Mouse (Mus musculus): ENCODE measurements at regions not wholly inside any gene's neighbourhood (a gene's known extent, or its start where the extent isn't known, plus 50 kb on each side); places are given as distances from the start of the nearest gene placed in this dataset.

DNA sequence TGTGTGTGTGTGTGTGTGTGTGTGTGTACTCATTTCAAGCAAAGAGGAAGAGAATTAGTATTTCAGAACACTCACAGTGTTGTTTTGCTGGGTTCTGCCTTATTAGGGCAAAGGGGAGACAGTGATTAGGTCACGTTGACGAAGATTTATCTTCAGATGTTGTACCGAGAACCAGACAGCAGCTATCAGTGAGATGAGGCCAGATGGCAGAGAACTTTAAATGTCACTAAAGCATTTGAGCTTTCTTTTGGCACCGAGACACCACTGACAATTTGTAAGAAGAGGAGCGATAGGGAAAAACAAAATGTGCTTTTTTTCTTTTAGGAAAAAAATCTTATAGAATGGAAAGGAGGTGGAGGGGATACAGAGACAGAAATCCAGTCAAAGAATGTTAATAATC lies 610.9 kb upstream of the Adgrl2 start:
- ATAC-seq (replicated peaks), result no peak
- Histone ChIP-seq H3K4me3 (no peak overlapping the region), H3K4me1 (no peaks in the 10 kb centered on the region), H3K9me3 (no peaks in the 10 kb centered on the region), H3K9ac (replicated peaks) (no peak overlapping the region), H3K36me3 (no peaks in the 10 kb centered on the region), H3K4me2 (replicated peaks) (no peak overlapping the region), H3K27ac (replicated peaks) (no peak overlapping the region), H3K27me3 (no peaks in the 10 kb centered on the region)
- 56% methylated on average over 5 of the region's 5 CpGs for WGBS

GRCm38 (mm10) chr3:149594470-149594869 lies 604.1 kb upstream of the Adgrl2 start:
- H3K9ac ChIP-seq (replicated peaks), result no peak overlapping the region
- no peaks in the 10 kb centered on the region for H3K4me1 ChIP-seq
- no peak for ATAC-seq (replicated peaks)
- no peak overlapping the region for H3K4me3 ChIP-seq
- H3K4me2 ChIP-seq (replicated peaks), result no peak overlapping the region
- H3K27me3 ChIP-seq, result no peaks in the 10 kb centered on the region
- WGBS, result 74% methylated on average over 4 of the region's 4 CpGs
- H3K27ac ChIP-seq (replicated peaks), result no peak overlapping the region
- H3K9me3 ChIP-seq, result no peaks in the 10 kb centered on the region
- no peaks in the 10 kb centered on the region for H3K36me3 ChIP-seq

- H3K4me3 ChIP-seq, result no peak overlapping the region
- no peak for ATAC-seq (replicated peaks)
- H3K9ac ChIP-seq (replicated peaks), result no peak overlapping the region
- 29% methylated on average over 2 of the region's 2 CpGs for WGBS
- no peaks in the 10 kb centered on the region for H3K4me1 ChIP-seq
- H3K4me2 ChIP-seq (replicated peaks), result no peak overlapping the region
- H3K9me3 ChIP-seq, result no peaks in the 10 kb centered on the region
- H3K36me3 ChIP-seq, result no peaks in the 10 kb centered on the region
- no peak overlapping the region for H3K27ac ChIP-seq (replicated peaks)
- H3K27me3 ChIP-seq, result no peaks in the 10 kb centered on the region
These were observed 595.4 kb upstream of the Adgrl2 start for GRCm38 (mm10) chr3:149585769-149586168.

DNA sequence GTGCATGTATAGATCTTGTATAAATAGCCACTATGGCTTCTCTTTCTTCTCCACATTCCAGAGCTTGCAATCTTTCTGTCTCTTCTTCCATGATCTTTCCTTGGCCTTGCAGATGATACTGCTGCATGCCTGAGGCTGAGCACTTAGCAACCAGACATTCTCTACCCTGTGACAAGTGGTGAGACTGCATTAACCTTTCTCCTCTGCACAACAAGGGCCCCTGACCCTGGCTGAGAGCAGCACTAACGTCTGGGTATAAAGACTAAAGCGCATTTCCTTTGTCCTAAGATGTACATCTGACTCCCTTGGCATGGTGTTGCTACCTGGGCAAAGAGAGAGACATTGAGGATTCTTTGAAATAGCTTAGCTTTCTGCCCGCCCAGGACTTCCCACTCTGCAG lies 590.8 kb upstream of the Adgrl2 start:
- Histone ChIP-seq H3K27ac (replicated peaks) (no peak overlapping the region), H3K9me3 (no peaks in the 10 kb centered on the region), H3K9ac (replicated peaks) (no peak overlapping the region), H3K4me1 (0 out of 2 replicates have a peak, but pooled peaks cover 4% of the 10 kb centered on the region), H3K4me2 (replicated peaks) (no peak overlapping the region), H3K36me3 (no peaks in the 10 kb centered on the region), H3K4me3 (no peak overlapping the region), H3K27me3 (no peaks in the 10 kb centered on the region)
- no peak for ATAC-seq (replicated peaks)
- 52% methylated on average over 3 of the region's 3 CpGs for WGBS

- no peaks in the 10 kb centered on the region for H3K9me3 ChIP-seq
- H3K9ac ChIP-seq (replicated peaks), result no peak overlapping the region
- H3K27me3 ChIP-seq, result no peaks in the 10 kb centered on the region
- no peak overlapping the region for H3K4me2 ChIP-seq (replicated peaks)
- no peak overlapping the region for H3K27ac ChIP-seq (replicated peaks)
- H3K36me3 ChIP-seq, result no peaks in the 10 kb centered on the region
- 0 out of 2 replicates have a peak, but pooled peaks cover 4% of the 10 kb centered on the region for H3K4me1 ChIP-seq
- no peak for ATAC-seq (replicated peaks)
- no peak overlapping the region for H3K4me3 ChIP-seq
- WGBS, result 85% methylated on average over 3 of the region's 3 CpGs
These were observed 585.3 kb upstream of the Adgrl2 start for GRCm38 (mm10) chr3:149575678-149576077.

GRCm38 (mm10) chr3:149566853-149567252 lies 576.5 kb upstream of the Adgrl2 start:
- ATAC-seq (replicated peaks), result no peak
- no peaks in the 10 kb centered on the region for H3K9me3 ChIP-seq

DNA sequence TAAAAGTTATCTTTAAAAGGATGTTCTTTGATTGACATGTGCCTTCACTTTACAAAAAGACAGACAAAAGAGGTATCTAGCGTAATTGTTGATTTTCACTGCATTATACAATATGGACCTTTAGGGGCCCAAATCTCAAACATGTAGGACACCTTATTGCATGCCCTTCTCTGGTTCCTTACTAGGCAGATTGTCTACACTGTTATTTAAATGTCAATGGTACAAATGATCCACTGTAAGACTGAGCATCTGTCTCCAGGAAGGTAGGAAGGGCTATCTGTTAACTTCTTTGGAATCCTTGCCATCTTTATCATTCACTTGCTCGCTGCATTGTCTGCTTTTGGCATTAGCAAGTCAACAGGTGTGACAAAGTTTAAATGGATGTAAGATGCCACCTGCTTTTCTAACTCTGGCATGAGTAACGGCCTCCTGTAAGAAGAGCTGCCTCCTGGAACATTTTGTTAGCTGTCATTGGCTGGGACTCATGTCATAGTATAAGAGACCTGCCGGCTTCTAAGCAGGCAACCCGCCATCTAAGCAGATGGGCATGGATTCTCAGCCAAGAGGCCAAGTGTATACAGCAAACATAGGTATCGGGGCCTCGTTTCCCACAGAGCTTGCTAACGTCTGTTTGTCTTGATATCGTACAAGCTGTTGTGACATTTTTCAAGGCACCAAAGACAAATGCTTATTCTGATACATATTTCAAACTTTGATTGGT lies 560.0 kb upstream of the Adgrl2 start:
- Histone ChIP-seq H3K9me3 (no peaks in the 10 kb centered on the region), H3K27ac (replicated peaks) (no peak overlapping the region), H3K9ac (replicated peaks) (no peak overlapping the region), H3K36me3 (no peaks in the 10 kb centered on the region), H3K4me2 (replicated peaks) (no peak overlapping the region), H3K4me1 (0 out of 2 replicates have a peak, but pooled peaks cover 2% of the 10 kb centered on the region), H3K27me3 (no peaks in the 10 kb centered on the region), H3K4me3 (no peak overlapping the region)
- WGBS, result 58% methylated on average over 9 of the region's 9 CpGs
- peak; percentile 95 for ATAC-seq (replicated peaks)

More at GRCm38 (mm10) chr3:149566853-149567252, 576.5 kb upstream of the Adgrl2 start:
- no peaks in the 10 kb centered on the region for H3K27me3 ChIP-seq
- no peak overlapping the region for H3K4me2 ChIP-seq (replicated peaks)
- no peaks in the 10 kb centered on the region for H3K36me3 ChIP-seq
- 88% methylated on average over 6 of the region's 6 CpGs for WGBS
- H3K4me1 ChIP-seq, result no peaks in the 10 kb centered on the region
- no peak overlapping the region for H3K4me3 ChIP-seq
- H3K27ac ChIP-seq (replicated peaks), result no peak overlapping the region
- no peak overlapping the region for H3K9ac ChIP-seq (replicated peaks)

GRCm38 (mm10) chr3:149547045-149547444 lies 556.7 kb upstream of the Adgrl2 start:
- 74% methylated on average over 6 of the region's 6 CpGs for WGBS
- no peak overlapping the region for H3K4me2 ChIP-seq (replicated peaks)
- 0 out of 2 replicates have a peak, but pooled peaks cover 2% of the 10 kb centered on the region for H3K4me1 ChIP-seq

DNA sequence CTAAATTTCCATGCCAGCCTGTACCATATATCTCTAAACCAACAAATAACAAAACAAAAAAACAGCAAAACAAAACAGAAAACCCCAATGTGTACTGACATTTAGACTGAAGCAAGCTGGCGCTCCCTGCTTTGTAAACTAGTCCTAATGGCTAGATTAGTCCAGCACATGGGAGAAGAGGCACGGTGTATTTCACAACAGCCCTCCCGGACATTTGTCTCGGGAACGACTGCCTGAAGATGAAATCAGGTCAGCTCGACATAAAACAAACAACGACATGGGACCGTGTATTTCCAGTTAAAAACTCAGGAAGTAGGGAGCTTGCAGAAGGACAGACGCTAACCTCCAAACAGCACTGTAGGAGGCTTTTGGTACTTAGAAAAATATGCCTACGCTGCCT lies 555.9 kb upstream of the Adgrl2 start:
- no peak for ATAC-seq (replicated peaks)
- no peak overlapping the region for H3K4me3 ChIP-seq
- 0 out of 2 replicates have a peak, but pooled peaks cover 2% of the 10 kb centered on the region for H3K4me1 ChIP-seq
- no peaks in the 10 kb centered on the region for H3K9me3 ChIP-seq
- no peak overlapping the region for H3K9ac ChIP-seq (replicated peaks)
- no peaks in the 10 kb centered on the region for H3K27me3 ChIP-seq
- WGBS, result 77% methylated on average over 10 of the region's 10 CpGs
- no peak overlapping the region for H3K4me2 ChIP-seq (replicated peaks)
- H3K27ac ChIP-seq (replicated peaks), result no peak overlapping the region
- no peaks in the 10 kb centered on the region for H3K36me3 ChIP-seq

More at GRCm38 (mm10) chr3:149547045-149547444, 556.7 kb upstream of the Adgrl2 start:
- ATAC-seq (replicated peaks), result no peak
- Histone ChIP-seq H3K9me3 (no peaks in the 10 kb centered on the region), H3K9ac (replicated peaks) (no peak overlapping the region), H3K36me3 (no peaks in the 10 kb centered on the region), H3K4me3 (no peak overlapping the region), H3K27me3 (no peaks in the 10 kb centered on the region), H3K27ac (replicated peaks) (no peak overlapping the region)

DNA sequence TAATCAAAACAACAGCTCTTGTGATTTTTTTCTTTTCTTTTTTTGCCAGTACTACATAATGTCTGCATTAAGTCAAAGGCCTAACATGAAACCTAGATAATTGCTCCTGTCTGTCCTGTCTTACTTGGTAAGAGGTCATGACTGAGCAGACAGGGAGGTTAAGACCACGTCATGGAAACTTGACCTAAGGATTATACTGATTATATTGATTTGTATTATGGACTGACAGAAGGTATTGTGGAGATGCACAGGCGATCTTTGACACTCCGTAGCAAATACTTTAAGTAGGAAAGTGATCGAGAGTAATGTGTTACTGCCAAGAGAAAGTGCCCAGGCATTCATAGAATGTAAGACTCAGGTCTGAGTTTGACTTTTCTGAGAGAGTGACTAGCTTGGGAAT lies 543.8 kb upstream of the Adgrl2 start:
- Histone ChIP-seq H3K4me3 (no peak overlapping the region), H3K9ac (replicated peaks) (no peak overlapping the region), H3K4me2 (replicated peaks) (no peak overlapping the region), H3K4me1 (peaks cover 3% of the 10 kb centered on the region; the same call in 1 of the 2 replicates), H3K9me3 (no peaks in the 10 kb centered on the region), H3K27ac (replicated peaks) (no peak overlapping the region), H3K36me3 (no peaks in the 10 kb centered on the region), H3K27me3 (no peaks in the 10 kb centered on the region)
- WGBS, result 67% methylated on average over 4 of the region's 4 CpGs
- no peak for ATAC-seq (replicated peaks)

DNA sequence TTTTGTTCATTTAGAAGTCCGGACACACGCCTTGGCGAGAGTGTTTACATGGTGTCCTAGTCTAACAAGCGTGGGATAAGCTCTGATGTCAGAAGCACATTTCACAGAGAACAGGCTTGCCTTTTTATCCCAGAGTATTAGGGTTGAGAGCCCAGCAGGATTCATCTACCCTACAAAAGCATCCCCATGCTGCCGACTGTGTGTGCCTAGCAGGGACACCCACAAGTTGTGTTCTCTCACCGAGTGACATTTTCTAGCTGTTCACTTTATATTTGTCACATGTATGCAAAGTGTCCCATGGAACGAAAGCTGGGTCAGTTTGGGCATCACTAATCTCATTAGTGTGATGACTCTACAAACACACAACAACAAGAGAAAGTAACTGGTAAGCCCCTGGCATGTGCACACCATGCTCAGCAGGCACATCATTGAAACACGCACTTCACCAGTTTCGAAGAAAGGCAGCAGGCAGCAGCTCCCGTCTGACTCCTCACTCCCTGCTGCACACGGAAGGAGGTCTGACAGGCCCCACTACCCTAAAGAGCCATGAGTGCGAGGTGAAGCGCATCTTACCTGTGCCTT lies 539.8 kb upstream of the Adgrl2 start:
- Histone ChIP-seq H3K4me1 (no peaks in the 10 kb centered on the region), H3K27me3 (no peaks in the 10 kb centered on the region), H3K9ac (replicated peaks) (no peak overlapping the region), H3K4me3 (no peak overlapping the region), H3K4me2 (replicated peaks) (no peak overlapping the region), H3K36me3 (no peaks in the 10 kb centered on the region), H3K9me3 (no peaks in the 10 kb centered on the region), H3K27ac (replicated peaks) (no peak overlapping the region)
- 67% methylated on average over 13 of the region's 13 CpGs for WGBS
- ATAC-seq (replicated peaks), result no peak

DNA sequence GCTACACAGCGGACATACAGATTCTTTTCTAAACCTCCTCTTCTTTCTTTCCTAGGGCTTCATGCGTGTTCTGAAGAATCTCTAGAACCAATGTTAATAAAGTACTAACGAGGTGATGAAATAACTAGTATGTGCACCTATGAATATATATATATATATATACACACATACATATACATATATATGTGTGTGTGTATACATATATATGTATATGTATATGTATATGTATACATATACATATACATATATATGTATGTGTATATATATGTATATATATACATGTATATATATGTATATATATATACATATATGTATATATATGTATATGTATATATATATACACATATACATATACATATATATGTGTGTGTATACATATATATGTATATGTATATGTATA lies 536.2 kb upstream of the Adgrl2 start:
- WGBS, result 95% methylated on average over 3 of the region's 3 CpGs
- Histone ChIP-seq H3K9ac (replicated peaks) (no peak overlapping the region), H3K4me3 (no peak overlapping the region), H3K27me3 (no peaks in the 10 kb centered on the region), H3K4me1 (peaks cover 5% of the 10 kb centered on the region; the same call in 1 of the 2 replicates), H3K4me2 (replicated peaks) (no peak overlapping the region), H3K36me3 (no peaks in the 10 kb centered on the region), H3K27ac (replicated peaks) (no peak overlapping the region), H3K9me3 (no peaks in the 10 kb centered on the region)
- no peak for ATAC-seq (replicated peaks)
